Mouse (Mus musculus): ENCODE measurements at regions not wholly inside any gene's neighbourhood (a gene's known extent, or its start where the extent isn't known, plus 50 kb on each side); places are given as distances from the start of the nearest gene placed in this dataset.
"Not testable (repeated sequence)": the region's sequence is repeated elsewhere in the genome, so short reads cannot be mapped to it uniquely, and the experiment has no call there.

GRCm38 (mm10) chr12:20196386-20196785 is 242.1 kb downstream of the Gm21863 start:
- peak; percentile 39 for DNase-seq (ENCODE audit: low read depth, low spot score)

GRCm38 (mm10) chr12:20196905-20197304 is 242.6 kb downstream of the Gm21863 start:
- DNase-seq (ENCODE audit: low read depth, low spot score) = not testable (repeated sequence)

GRCm38 (mm10) chr12:20223921-20224320 is 269.6 kb downstream of the Gm21863 start:
- not testable (repeated sequence) for DNase-seq (ENCODE audit: low read depth, low spot score)

GRCm38 (mm10) chr12:20226831-20227230 is 272.5 kb downstream of the Gm21863 start:
- DNase-seq (ENCODE audit: low read depth, low spot score) = not testable (repeated sequence)

GRCm38 (mm10) chr12:20227427-20228160 is 273.3 kb downstream of the Gm21863 start:
- not testable (repeated sequence) for DNase-seq (ENCODE audit: low read depth, low spot score)

GRCm38 (mm10) chr12:20228321-20228999 is 274.2 kb downstream of the Gm21863 start:
- not testable (repeated sequence) for DNase-seq (ENCODE audit: low read depth, low spot score)

GRCm38 (mm10) chr12:20229441-20229840 is 275.1 kb downstream of the Gm21863 start:
- DNase-seq (ENCODE audit: low read depth, low spot score) = not testable (repeated sequence)

- DNase-seq (ENCODE audit: low read depth, low spot score) = no peak
Observed at GRCm38 (mm10) chr12:20230141-20230892, 276.0 kb downstream of the Gm21863 start.

- no peak for DNase-seq (ENCODE audit: low read depth, low spot score)
Observed at GRCm38 (mm10) chr12:20230893-20231235, 276.6 kb downstream of the Gm21863 start.

GRCm38 (mm10) chr12:20231528-20231927 is 277.2 kb downstream of the Gm21863 start:
- DNase-seq (ENCODE audit: low read depth, low spot score) = no peak

- no peak for DNase-seq (ENCODE audit: low read depth, low spot score)
Observed at GRCm38 (mm10) chr12:20231986-20232541, 277.8 kb downstream of the Gm21863 start.

- no peak for DNase-seq (ENCODE audit: low read depth, low spot score)
Observed at GRCm38 (mm10) chr12:20232746-20233453, 278.6 kb downstream of the Gm21863 start.

GRCm38 (mm10) chr12:20233454-20233831 is 279.1 kb downstream of the Gm21863 start:
- DNase-seq (ENCODE audit: low read depth, low spot score) = no peak

- DNase-seq (ENCODE audit: low read depth, low spot score) = no peak
Observed at GRCm38 (mm10) chr12:20233871-20234307, 279.6 kb downstream of the Gm21863 start.

Measured in WW6 (cell line).